Mouse (Mus musculus): ENCODE data around the gene Medag.

Medag gene

GRCm38 (mm10) chr5:149429541-149429940 lies 18.0 kb downstream of the Medag start:
- DNase-seq (ENCODE audit: low spot score) = no peak

- DNase-seq (ENCODE audit: low spot score) = no peak
Observed at GRCm38 (mm10) chr5:149430943-149431342, 19.4 kb downstream of the Medag start.

- no peak for DNase-seq (ENCODE audit: low spot score)
Observed at GRCm38 (mm10) chr5:149433618-149434017, 22.1 kb downstream of the Medag start.

GRCm38 (mm10) chr5:149434141-149434690 lies 22.7 kb downstream of the Medag start:
- no peak for DNase-seq (ENCODE audit: low spot score)

DNA sequence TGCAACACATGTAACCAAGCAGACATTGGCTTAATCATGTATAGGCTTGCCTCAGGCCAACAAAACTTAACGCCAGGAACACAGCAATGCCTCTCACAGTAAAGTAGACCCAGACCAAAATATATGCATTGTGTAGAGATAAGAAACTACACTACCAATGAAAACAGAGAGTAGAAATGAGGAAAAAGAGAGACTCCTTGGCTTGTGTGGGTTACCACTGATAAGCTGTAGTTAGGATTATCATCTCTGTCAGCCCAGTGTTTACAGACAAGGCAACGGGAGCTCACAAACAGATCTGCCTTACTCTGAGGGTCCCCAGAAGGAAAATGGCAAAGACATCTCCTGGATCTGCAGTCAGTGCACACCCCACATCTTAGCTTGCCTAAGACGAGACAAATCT lies 25.0 kb downstream of the Medag start:
- DNase-seq (ENCODE audit: low spot score) = no peak

GRCm38 (mm10) chr5:149437150-149437549 lies 25.6 kb downstream of the Medag start:
- DNase-seq (ENCODE audit: low spot score) = no peak

- DNase-seq (ENCODE audit: low spot score) = peak; percentile 96
Observed at GRCm38 (mm10) chr5:149439531-149440179, 28.1 kb downstream of the Medag start, which contains the start of gene Tex26. Gene Tex26 (plus strand): TSS chr5:149439660.

- DNase-seq (ENCODE audit: low spot score) = peak; percentile 68
Observed at GRCm38 (mm10) chr5:149440180-149440573, 28.6 kb downstream of the Medag start.

DNA sequence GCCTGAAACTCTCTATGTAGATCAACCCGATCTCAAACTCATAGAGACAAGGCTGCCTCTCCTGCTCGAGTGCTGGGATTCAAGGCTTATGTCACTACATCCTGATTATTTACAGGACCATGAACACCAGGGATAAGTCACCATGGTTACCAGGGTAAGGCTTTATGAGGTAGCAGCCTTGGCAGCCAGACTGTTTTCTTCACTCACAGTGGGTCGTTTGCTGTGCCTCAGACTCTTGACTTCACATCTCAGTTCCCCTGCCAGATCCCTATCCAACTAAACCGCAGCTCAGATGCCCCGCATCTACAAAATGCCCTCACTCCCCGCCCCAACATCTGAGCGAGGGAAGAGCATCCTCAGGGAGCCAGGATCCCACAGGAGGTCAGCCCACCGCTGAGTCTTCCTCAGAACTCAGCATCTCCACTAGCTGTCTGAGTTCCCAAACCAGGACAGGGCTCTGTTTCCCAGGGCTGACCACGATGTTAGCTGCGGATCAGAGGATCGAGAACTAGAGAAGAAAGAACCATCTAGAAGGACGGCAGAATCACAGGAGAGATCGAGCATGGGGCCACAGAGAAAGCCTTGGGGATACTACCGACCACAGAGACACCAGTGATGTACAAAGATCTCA lies 30.2 kb downstream of the Medag start:
- peak; percentile 51 for DNase-seq (ENCODE audit: low spot score)

DNA sequence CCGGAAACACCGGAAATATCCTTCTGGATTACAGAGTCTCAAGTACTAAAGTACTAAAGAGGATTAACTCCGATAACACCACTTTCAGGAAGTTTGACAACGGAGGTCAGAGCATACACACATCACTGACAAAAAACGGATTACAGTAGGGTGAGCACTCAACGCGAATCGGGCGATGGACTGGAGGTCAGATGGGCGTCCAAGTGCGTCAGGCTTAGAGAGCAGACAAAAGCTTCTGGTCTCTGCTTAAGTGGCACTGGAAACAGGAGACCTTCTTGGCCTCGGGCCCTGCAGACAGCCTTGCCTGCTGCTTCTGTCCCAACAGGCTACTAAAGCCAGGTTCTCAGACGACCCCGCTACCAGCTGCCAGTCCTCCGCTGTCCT lies 30.7 kb downstream of the Medag start:
- DNase-seq (ENCODE audit: low spot score) = no peak

DNA sequence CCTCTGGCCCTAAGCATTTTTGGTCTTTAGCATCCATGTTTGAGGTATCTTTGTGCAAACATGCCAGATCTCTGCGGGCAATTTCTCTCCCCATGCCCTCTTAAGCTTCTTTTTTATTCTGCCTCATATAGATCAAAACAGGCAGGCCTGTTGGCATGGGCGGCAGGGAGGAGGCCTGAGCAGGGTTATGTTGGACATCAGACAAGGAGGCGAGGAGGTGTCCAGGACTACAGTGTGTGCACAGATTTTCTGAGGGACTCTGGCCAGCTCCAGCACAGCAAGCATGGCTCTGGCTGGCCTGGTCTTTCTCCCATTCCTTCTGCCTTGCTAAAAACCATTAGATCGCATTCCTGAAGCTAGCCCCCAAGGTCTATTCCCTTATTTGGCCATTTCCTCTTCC lies 32.9 kb downstream of the Medag start:
- DNase-seq (ENCODE audit: low spot score) = no peak

DNA sequence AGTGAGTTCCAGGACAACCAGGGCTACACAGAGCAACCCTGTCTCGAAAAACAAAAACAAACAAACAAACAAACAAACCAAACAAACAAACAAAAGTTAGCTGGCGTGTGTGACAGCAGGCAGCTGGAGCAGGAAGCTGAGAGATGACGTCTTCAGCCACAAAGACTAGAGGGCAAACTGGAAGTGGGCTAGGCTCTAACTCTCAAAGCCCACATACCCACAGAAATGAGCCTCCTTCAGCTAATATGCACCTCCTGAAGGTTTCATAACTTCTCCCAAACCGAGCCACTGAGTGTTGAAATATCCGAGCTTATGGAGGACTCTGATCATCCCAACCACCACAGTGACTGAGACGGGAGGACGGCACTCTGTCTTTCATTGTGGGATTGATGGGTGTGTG lies 34.9 kb downstream of the Medag start:
- no peak for DNase-seq (ENCODE audit: low spot score)

DNA sequence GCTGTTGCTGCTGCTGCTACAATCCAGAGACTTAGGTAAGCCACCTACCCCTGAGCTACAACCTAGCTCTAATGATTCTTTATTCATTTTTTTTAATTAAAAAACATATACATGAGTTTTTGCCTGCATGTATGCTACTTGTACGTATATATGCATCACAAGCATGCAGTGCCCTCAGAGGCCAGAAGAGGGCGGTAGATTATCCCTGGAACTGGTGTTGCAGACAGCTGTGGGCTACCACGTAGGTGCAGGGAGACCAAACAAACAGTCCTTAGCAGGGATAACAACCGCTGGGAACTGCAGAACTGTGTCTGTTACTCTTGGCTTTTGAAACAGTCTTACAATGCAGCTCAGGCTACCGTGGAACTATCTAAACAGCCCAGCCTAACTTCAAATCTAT lies 36.2 kb downstream of the Medag start:
- DNase-seq (ENCODE audit: low spot score) = no peak

DNA sequence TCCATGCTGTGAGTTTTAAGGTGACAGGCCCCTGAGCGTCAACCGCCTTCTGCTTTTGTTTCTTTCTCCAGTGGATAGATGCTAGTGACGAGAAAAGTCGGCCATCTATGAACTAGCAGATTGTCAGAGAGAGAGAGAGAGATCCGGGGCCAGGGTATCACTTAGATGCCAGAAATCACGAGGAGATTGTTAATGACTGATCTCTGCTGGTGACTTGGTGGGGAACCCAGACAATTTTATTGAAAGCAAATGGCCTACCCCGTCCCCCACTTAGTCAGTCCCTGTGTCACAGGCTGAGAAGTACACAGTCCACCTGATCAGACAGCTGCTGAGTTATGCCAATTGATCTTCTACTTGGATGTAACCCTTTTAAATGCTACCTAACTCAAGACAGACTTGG lies 37.9 kb downstream of the Medag start:
- no peak for DNase-seq (ENCODE audit: low spot score)

DNA sequence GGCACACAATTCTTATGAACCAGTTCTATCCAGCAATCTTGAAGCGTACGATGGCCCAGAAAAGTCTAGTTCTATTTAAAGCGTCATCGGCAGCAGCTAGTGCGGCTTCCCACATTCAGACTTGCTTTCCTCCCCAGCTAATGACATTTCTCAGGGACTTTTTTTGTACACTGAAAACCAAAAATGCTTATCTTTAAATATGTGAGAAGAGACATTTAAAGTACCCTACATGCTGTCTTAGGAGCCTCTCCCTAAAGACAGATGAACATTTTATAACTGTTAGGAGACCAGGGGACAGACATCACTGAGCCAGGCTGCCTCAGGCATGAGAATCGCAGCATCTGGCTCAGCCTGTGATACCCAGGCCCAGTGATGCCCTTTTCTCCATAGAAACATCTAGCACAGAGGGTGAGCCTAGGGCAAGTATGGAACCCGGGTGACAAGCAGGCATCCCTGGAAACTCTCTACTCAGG lies 39.7 kb downstream of the Medag start:
- no peak for DNase-seq (ENCODE audit: low spot score)

DNA sequence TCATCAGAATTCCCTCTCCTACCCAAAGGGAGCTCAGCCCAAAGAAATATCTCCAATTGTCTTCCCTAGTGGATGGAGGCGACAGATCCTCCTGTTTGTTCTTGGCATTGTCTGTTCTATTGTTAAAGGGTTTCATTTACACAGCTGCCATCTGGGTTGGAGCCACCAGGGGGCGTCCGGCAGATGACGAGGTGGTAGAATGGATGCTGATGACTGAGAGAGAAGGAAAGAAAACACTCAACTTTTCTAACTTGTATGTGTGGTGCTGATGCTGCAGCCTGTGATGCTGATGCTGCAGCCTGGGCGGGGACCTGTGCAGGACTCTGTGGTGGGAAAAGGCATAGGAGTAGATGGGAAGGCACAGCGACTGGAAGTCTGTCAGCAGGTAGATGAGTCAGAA lies 42.7 kb downstream of the Medag start:
- peak; percentile 72 for DNase-seq (ENCODE audit: low spot score)

DNA sequence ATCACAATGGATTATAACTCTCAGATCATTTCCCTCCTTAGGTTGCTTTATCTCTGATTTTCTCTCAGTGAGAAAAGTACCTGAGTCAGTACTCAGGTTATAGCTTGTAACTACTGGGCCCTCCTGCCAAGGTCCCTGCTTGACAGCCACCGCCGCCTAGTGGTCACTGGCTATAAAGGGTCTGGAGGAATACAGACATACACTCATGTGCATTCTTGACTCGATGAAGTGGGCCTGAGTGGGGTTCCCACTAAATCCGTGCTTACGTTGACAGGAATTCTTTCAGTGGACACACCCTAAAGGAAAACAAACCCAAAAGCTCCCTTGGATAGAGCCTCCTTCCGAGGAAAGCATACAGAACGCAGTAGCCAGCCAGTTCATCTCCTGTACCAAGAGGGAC lies 45.0 kb downstream of the Medag start:
- no peak for DNase-seq (ENCODE audit: low spot score)

DNA sequence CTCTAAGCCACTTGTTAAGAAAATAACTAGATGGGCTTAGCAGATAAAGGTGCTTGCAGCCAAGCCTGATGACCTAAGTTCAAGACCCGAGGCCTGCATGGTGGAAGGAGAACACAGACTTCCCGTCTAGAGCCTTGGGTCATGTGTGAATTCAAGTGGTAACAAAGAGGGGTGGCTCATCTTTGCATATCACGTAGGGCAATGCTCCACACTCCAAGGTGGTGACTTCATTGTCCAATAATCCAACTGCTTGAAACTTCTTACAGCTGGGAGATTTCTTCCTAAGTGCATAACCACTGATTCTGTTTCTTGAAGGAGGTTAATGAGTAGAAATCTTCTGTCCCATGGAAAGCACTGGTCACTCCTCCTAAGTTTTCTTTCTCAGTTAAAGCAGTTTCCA lies 50.5 kb downstream of the Medag start:
- no peak for DNase-seq (ENCODE audit: low spot score)

DNA sequence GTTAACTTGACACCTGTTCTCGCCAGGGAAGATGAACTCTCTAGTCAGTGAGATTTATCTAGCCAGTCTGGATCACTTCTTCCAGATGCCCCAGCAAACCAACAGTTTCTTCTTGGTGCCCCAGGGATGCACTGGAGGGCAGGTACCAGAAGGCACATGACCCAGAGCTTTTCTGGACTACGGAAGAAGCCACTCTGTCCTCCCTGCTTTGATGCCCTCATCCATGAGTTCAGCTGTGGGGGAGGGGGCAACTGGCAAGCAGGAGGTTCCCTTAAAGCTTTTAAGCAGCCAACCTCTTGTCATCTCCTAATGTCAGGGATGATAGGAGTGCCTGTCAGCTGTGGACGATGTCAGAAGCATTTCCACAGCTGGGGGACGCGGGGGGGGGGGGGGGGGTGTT lies 53.8 kb downstream of the Medag start:
- no peak for DNase-seq (ENCODE audit: low spot score)

DNA sequence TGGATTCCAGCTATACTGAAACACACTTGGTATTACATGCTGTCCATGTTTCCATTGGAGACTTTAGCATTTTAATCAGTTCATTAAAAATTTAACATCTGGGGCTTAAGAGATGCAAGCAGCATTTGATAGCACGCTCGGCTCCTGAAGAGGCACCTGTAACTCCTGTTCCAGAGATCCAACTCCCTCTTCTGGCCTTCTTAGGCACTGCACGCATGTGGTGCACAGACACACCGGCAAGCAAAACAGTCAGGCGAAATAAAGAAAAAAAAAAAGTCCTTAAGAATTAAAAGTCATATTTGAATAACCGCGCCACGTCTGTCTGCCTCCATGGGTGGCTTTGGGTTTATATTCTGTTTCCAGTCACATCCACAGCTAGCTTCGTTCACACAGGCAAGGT lies 62.6 kb downstream of the Medag start:
- DNase-seq (ENCODE audit: low spot score) = no peak

DNA sequence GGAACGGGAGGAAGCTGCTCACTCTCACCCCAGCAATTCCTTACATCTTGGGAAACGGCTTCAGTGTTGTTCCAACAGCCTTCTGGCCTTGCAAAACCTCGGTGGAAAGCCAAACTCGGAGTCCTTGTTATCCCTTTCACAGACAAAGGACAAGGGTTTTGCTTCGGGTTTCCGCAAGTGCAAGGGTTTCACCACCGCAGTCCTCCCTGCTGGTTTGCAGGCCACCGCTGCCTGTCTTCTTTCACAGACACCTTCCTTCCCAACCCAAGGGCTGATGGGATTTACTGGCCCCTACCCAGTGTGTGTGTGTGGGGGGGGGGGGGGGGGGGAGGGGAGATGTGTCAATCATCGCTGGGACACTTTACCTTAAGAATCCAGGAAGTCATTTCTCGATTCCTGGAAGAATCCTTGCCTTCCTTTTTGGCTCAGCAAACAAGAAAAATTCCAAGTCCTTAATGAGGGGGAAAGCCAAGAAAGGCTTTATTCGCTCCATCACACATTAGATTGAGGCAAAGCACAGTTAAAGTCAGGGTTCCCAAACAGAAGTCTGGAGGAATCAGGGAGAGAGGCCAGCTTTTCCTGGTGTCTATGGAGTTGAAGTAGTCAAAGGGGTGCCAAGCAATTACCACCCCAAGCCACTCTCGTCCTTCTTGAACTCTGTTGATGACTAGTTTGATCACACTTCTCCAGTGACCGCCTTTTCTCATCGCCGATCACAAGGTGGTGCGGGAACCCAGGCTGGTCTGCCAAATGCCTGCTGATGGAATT lies 63.3 kb downstream of the Medag start:
- no peak for DNase-seq (ENCODE audit: low spot score)

Measured in embryo, embryonic 10 days (tissue).